Mouse (Mus musculus) erythroblast, embryonic 14.5 days (primary cell): Measurements from ENCODE around the gene Ptprg. TPM values are rescaled to one million over a fixed set of nuclear protein-coding genes. Genes with fewer than 3 reads are reported as not detected.

Experiments
- H3K27me3 ChIP-seq: 2 replicates; pipeline ENCODE4 v1.6.1; 2012; ENCODE audit warnings: inconsistent platforms; ENCODE audit not compliant: control insufficient read depth
- H3K36me3 ChIP-seq: 2 replicates; pipeline ENCODE4 v1.6.1; 2012; ENCODE audit warnings: mild to moderate bottlenecking, inconsistent platforms; ENCODE audit not compliant: control insufficient read depth
- H3K4me1 ChIP-seq: 2 replicates; pipeline ENCODE4 v1.6.1; 2012; ENCODE audit warnings: inconsistent platforms; ENCODE audit not compliant: control insufficient read depth
- H3K4me3 ChIP-seq: replicated peaks from 2 replicates; pipeline ENCODE3; 2012; ENCODE audit warnings: moderate library complexity, mild to moderate bottlenecking, inconsistent platforms
- H3K9me3 ChIP-seq: 2 replicates; pipeline ENCODE4 v1.6.1; 2012; ENCODE audit warnings: low read length, inconsistent platforms, mixed read lengths; ENCODE audit not compliant: control insufficient read depth
- GATA1 ChIP-seq: IDR thresholded peaks from 2 replicates; pipeline ENCODE4 v1.6.1; 2012; ENCODE audit warnings: low read length, inconsistent platforms, mixed read lengths
- TAL1 ChIP-seq: IDR thresholded peaks from 3 replicates; pipeline ENCODE4 v1.6.1; 2012; ENCODE audit warnings: low read length, inconsistent platforms, mixed read lengths
- polyA plus RNA-seq: library from polyadenylated mRNA; stranded (reverse); fragments of >175 nt; gene quantifications from 2 replicates; pipeline ENCODE4 v1.2.3, GENCODE M21; 2012

The Ptprg gene
- polyA plus RNA-seq, 1 experiment: not detected

GRCm38 (mm10) chr14:11917225-11917624 is 363.9 kb downstream of the Ptprg start:
- H3K27me3 ChIP-seq: no peaks in the 10 kb centered on the region
- H3K4me3 ChIP-seq: no peak overlapping the region
- no peaks in the 10 kb centered on the region for H3K4me1 ChIP-seq
- no peaks in the 10 kb centered on the region for H3K36me3 ChIP-seq
- no peak for TF ChIP-seq GATA1
- no peak for TF ChIP-seq TAL1
- H3K9me3 ChIP-seq: no peaks in the 10 kb centered on the region

GRCm38 (mm10) chr14:11928545-11928944 is 375.2 kb downstream of the Ptprg start:
- no peak for TF ChIP-seq GATA1
- TF ChIP-seq TAL1: no peak

GRCm38 (mm10) chr14:11932517-11932916 is 379.2 kb downstream of the Ptprg start:
- H3K36me3 ChIP-seq: no peaks in the 10 kb centered on the region
- TF ChIP-seq GATA1 (no peak), TAL1 (no peak)
- H3K4me3 ChIP-seq: no peak overlapping the region
- no peaks in the 10 kb centered on the region for H3K27me3 ChIP-seq
- no peaks in the 10 kb centered on the region for H3K9me3 ChIP-seq
- H3K4me1 ChIP-seq: no peaks in the 10 kb centered on the region

More at GRCm38 (mm10) chr14:11928545-11928944, 375.2 kb downstream of the Ptprg start:
- no peaks in the 10 kb centered on the region for H3K36me3 ChIP-seq
- H3K27me3 ChIP-seq: no peaks in the 10 kb centered on the region
- H3K9me3 ChIP-seq: no peaks in the 10 kb centered on the region
- no peaks in the 10 kb centered on the region for H3K4me1 ChIP-seq
- no peak overlapping the region for H3K4me3 ChIP-seq

GRCm38 (mm10) chr14:11934556-11934955 is 381.2 kb downstream of the Ptprg start:
- Histone ChIP-seq H3K27me3 (no peaks in the 10 kb centered on the region), H3K36me3 (no peaks in the 10 kb centered on the region), H3K4me3 (no peak overlapping the region), H3K4me1 (no peaks in the 10 kb centered on the region), H3K9me3 (no peaks in the 10 kb centered on the region)
- TF ChIP-seq TAL1 (no peak), GATA1 (no peak)

- Histone ChIP-seq H3K4me3 (no peak overlapping the region), H3K27me3 (no peaks in the 10 kb centered on the region), H3K4me1 (no peaks in the 10 kb centered on the region), H3K9me3 (no peaks in the 10 kb centered on the region), H3K36me3 (no peaks in the 10 kb centered on the region)
- TF ChIP-seq GATA1: no peak
- TF ChIP-seq TAL1: no peak
Observed at GRCm38 (mm10) chr14:11935281-11935680, 381.9 kb downstream of the Ptprg start.

- no peaks in the 10 kb centered on the region for H3K27me3 ChIP-seq
- no peak for TF ChIP-seq GATA1
- TF ChIP-seq TAL1: no peak
- H3K4me1 ChIP-seq: no peaks in the 10 kb centered on the region
- no peaks in the 10 kb centered on the region for H3K36me3 ChIP-seq
- no peaks in the 10 kb centered on the region for H3K9me3 ChIP-seq
- no peak overlapping the region for H3K4me3 ChIP-seq
Observed at GRCm38 (mm10) chr14:11935698-11936097, 382.4 kb downstream of the Ptprg start.

- H3K36me3 ChIP-seq: no peaks in the 10 kb centered on the region
- TF ChIP-seq TAL1 (no peak), GATA1 (no peak)
- no peaks in the 10 kb centered on the region for H3K4me1 ChIP-seq
- H3K27me3 ChIP-seq: no peaks in the 10 kb centered on the region
- no peaks in the 10 kb centered on the region for H3K9me3 ChIP-seq
- no peak overlapping the region for H3K4me3 ChIP-seq
Observed at GRCm38 (mm10) chr14:11938912-11939311, 385.6 kb downstream of the Ptprg start.

- H3K4me3 ChIP-seq: no peak overlapping the region
- H3K4me1 ChIP-seq: no peaks in the 10 kb centered on the region
Observed at GRCm38 (mm10) chr14:11941989-11942514, 388.7 kb downstream of the Ptprg start.

GRCm38 (mm10) chr14:11950379-11950778 is 397.0 kb downstream of the Ptprg start:
- no peaks in the 10 kb centered on the region for H3K27me3 ChIP-seq
- H3K9me3 ChIP-seq: no peaks in the 10 kb centered on the region
- H3K36me3 ChIP-seq: no peaks in the 10 kb centered on the region

More at GRCm38 (mm10) chr14:11941989-11942514, 388.7 kb downstream of the Ptprg start:
- Histone ChIP-seq H3K9me3 (no peaks in the 10 kb centered on the region), H3K27me3 (no peaks in the 10 kb centered on the region), H3K36me3 (no peaks in the 10 kb centered on the region)
- no peak for TF ChIP-seq TAL1
- no peak for TF ChIP-seq GATA1

More at GRCm38 (mm10) chr14:11950379-11950778, 397.0 kb downstream of the Ptprg start:
- H3K4me1 ChIP-seq: no peaks in the 10 kb centered on the region
- TF ChIP-seq TAL1: no peak
- no peak for TF ChIP-seq GATA1
- no peak overlapping the region for H3K4me3 ChIP-seq
